Mouse (Mus musculus): Measurements from ENCODE around the gene Clasp1.

The Clasp1 gene

GRCm38 (mm10) chr1:118505746-118506145 is 116.9 kb downstream of the Clasp1 start:
- no peak for DNase-seq

- DNase-seq = no peak
Measured at GRCm38 (mm10) chr1:118510996-118511395, 122.1 kb downstream of the Clasp1 start.

GRCm38 (mm10) chr1:118511738-118512530 is 123.1 kb downstream of the Clasp1 start:
- DNase-seq = no peak

- no peak for DNase-seq
Measured at GRCm38 (mm10) chr1:118516256-118516655, 127.4 kb downstream of the Clasp1 start.

GRCm38 (mm10) chr1:118523161-118523560 is 134.3 kb downstream of the Clasp1 start:
- no peak for DNase-seq

- no peak for DNase-seq
Measured at GRCm38 (mm10) chr1:118525336-118525735, 136.5 kb downstream of the Clasp1 start.

- DNase-seq = no peak
Measured at GRCm38 (mm10) chr1:118529213-118529612, 140.4 kb downstream of the Clasp1 start.

- DNase-seq = no peak
Measured at GRCm38 (mm10) chr1:118531259-118531658, 142.4 kb downstream of the Clasp1 start.

GRCm38 (mm10) chr1:118536021-118536420 is 147.2 kb downstream of the Clasp1 start:
- DNase-seq = no peak

- DNase-seq = no peak
Measured at GRCm38 (mm10) chr1:118539046-118539445, 150.2 kb downstream of the Clasp1 start.

GRCm38 (mm10) chr1:118542880-118543279 is 154.0 kb downstream of the Clasp1 start:
- no peak for DNase-seq

GRCm38 (mm10) chr1:118548769-118549168 is 159.9 kb downstream of the Clasp1 start:
- DNase-seq = no peak

- DNase-seq = no peak
Measured at GRCm38 (mm10) chr1:118551152-118551551, 162.3 kb downstream of the Clasp1 start.

- no peak for DNase-seq
Measured at GRCm38 (mm10) chr1:118552071-118552470, 163.2 kb downstream of the Clasp1 start.

- no peak for DNase-seq
Measured at GRCm38 (mm10) chr1:118553045-118553444, 164.2 kb downstream of the Clasp1 start.

- DNase-seq = no peak
Measured at GRCm38 (mm10) chr1:118553451-118553850, 164.6 kb downstream of the Clasp1 start.

GRCm38 (mm10) chr1:118554961-118555360 is 166.1 kb downstream of the Clasp1 start:
- DNase-seq = no peak

GRCm38 (mm10) chr1:118559716-118560115 is 170.9 kb downstream of the Clasp1 start:
- DNase-seq = no peak

GRCm38 (mm10) chr1:118564561-118564960 is 175.7 kb downstream of the Clasp1 start:
- peak; percentile 4 for DNase-seq

- no peak for DNase-seq
Measured at GRCm38 (mm10) chr1:118567659-118568058, 178.8 kb downstream of the Clasp1 start.

GRCm38 (mm10) chr1:118580174-118580702 is 191.4 kb downstream of the Clasp1 start:
- DNase-seq = no peak

GRCm38 (mm10) chr1:118581179-118581578 is 192.3 kb downstream of the Clasp1 start:
- DNase-seq = no peak

GRCm38 (mm10) chr1:118589721-118590120 is 200.9 kb downstream of the Clasp1 start:
- no peak for DNase-seq

- DNase-seq = no peak
Measured at GRCm38 (mm10) chr1:118592933-118593332, 204.1 kb downstream of the Clasp1 start.

GRCm38 (mm10) chr1:118595395-118595794 is 206.5 kb downstream of the Clasp1 start:
- no peak for DNase-seq

All from embryo, embryonic 11 days (tissue).